Mouse (Mus musculus) brain, embryonic 18.5 days (tissue): ENCODE results near the gene Mall.

Source experiments
- DNase-seq: peaks from one replicate; pipeline ENCODE4 v3.0.0-alpha.2; 2012; ENCODE audit warnings: low read depth, low spot score

The Mall gene

GRCm38 (mm10) chr2:127729671-127730070 lies at the start of gene Mall:
TSS of gene Mall (minus strand) at chr2:127729932.
- DNase-seq: no peak

GRCm38 (mm10) chr2:127778451-127778850 lies 48.7 kb upstream of the Mall start:
- DNase-seq: no peak

DNA sequence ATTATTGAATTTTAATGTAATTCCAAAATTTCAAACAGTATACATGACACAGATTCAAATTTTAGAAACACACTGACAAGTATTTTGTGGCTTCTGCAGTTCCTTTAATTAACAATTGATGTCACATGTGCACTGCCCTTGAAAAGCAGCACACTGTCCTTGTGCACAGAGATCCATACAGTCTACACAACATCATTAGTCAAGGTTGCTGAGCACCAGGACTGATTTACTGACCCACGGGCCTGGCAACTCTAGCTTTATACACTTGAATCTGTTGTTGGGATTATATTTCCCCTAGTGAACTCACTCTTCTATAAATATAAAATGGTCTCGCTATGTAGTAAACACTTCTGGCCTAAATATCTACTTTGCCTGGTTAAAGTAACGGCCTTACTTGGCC lies 45.3 kb upstream of the Mall start:
- DNase-seq: no peak

DNA sequence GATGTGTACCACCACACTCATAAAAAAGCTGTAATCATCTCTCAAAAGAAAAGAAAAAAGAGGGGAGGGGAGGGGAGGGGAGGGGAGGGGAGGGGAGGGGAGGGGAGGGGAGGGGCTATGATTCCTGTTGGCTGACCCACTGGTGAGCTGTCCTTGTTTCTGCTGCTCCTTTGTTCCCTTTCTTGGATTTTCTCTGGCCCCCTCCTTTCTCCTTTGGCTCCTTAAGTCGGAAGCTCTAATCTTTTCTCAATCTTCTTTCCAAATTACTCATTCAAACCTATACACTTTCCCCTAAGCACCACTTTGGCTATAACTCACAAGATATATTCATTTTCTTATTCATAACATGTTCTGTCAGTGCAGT lies 44.8 kb upstream of the Mall start:
- no peak for DNase-seq

DNA sequence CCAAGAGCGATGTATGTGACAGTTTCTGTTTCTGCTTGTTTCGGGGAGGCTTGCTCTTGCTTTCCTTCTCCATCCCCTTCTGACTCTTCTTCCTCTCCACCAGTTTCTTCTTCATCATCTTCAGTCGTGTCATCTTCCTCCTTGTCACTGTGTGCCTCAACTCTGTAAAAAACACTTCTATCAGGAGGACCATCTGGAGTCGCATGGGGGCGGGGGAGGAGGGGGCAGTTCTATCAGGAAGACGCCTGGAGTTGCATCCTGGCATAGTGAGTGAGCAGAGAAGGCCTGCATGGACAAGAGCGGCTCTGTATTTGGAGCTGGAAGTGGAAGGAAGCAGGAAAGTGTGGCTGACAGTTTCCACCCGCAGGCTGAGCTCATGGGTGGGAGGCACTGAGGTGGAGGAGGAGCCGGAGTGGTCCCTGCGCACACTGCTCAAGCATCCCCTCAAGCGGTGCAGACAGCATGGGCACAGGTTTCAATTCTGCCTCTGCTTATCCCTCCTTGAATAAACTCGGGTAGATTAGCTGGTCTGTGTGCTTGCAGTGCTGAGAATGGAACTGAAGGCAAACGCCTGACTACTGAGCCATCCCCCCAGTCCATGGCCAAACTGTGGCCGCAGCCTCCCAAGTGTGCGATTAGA lies 44.3 kb upstream of the Mall start:
- no peak for DNase-seq

- no peak for DNase-seq
Observed at GRCm38 (mm10) chr2:127761587-127761986, 31.9 kb upstream of the Mall start.

DNA sequence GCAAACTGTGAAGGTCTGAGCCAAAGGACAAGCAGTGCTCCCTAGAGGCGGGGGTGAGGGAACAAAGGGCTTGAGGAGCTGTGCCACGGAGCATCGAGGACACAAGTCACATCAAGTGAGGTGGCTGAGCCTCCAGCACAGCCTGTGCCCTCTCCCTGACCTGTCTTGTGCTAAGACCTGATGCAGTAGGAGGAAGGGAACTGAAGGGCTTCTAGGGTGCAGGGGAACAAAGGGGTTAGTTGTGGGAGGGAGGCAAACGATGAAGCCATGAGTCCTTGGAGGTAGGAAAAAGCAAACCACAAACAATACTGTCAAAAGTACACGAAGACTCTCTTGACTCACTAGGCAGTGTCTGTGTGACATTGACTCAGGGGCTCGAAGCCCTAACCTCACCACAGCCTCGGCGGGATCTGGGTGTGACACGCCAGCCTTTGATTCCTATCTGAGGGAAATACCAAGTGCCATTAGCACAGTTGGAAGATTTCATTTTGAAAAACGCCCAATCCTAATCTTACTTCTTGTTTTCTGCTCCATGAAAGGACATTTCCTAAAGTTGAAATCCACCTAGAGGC lies 30.8 kb upstream of the Mall start:
- DNase-seq: no peak

DNA sequence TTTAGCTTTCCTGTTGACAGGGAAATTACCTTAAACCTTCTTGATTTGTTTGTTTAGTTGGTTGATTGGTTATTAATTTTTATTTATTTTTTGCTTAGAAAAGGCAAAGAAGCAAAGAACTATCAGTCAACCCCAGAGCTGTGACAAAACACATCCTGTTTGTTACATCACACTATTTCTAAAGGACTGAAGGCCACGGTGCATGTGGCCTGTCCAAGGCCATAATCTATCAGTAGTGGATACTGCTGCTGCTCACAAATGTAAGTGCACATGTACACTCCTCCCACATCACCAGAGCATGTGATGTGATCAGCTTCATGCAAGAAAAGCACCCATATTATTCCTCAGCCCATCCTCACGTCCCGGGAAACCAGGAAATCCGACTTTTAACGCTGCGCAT lies 30.3 kb upstream of the Mall start:
- DNase-seq: no peak

- DNase-seq: no peak
Observed at GRCm38 (mm10) chr2:127759157-127759880, 29.6 kb upstream of the Mall start.

DNA sequence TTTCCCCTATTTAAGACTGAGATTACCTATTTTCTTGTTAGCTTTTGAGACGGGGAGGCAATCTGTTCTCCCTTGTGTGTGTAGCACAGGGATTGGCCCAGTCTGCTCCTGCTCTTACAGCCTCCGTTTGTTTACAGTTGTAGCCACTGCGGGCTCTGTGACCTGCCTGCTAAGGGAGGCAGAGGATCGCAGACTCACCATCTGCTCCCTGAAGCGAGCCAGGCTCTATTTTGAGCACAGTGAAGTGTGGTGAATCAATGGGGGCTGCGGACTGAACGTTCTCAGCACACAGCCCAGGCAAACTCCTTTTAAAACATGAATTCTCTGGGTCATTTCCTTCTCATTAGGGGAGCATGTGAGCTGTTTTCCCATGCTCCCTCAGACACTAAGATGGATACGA lies 27.4 kb upstream of the Mall start:
- DNase-seq: peak; percentile 18

GRCm38 (mm10) chr2:127754113-127754512 lies 24.4 kb upstream of the Mall start:
- no peak for DNase-seq

- DNase-seq: no peak
Observed at GRCm38 (mm10) chr2:127751849-127752610, 22.3 kb upstream of the Mall start.

DNA sequence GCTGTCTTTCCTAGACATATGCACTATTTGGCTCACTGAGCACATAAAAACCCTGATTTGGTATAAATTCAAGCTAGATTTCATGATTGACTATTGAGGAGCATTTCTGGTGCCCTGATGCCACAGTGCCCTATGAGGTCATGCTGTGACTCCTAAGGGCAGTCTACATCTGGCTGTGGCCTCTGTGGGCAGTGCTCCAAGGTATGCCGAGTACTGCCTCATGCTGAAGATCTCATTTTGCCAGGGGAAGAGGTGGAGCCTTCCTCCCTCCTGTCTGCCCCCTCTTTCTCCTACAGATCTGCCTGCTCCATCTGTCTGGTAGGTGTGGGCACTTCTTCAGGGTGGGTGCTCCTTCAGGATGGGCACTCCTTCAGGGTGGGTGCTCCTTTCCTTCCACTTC lies 19.6 kb upstream of the Mall start:
- no peak for DNase-seq

- DNase-seq: no peak
Observed at GRCm38 (mm10) chr2:127748316-127748715, 18.6 kb upstream of the Mall start.

GRCm38 (mm10) chr2:127742637-127743036 lies 12.9 kb upstream of the Mall start:
- DNase-seq: no peak

DNA sequence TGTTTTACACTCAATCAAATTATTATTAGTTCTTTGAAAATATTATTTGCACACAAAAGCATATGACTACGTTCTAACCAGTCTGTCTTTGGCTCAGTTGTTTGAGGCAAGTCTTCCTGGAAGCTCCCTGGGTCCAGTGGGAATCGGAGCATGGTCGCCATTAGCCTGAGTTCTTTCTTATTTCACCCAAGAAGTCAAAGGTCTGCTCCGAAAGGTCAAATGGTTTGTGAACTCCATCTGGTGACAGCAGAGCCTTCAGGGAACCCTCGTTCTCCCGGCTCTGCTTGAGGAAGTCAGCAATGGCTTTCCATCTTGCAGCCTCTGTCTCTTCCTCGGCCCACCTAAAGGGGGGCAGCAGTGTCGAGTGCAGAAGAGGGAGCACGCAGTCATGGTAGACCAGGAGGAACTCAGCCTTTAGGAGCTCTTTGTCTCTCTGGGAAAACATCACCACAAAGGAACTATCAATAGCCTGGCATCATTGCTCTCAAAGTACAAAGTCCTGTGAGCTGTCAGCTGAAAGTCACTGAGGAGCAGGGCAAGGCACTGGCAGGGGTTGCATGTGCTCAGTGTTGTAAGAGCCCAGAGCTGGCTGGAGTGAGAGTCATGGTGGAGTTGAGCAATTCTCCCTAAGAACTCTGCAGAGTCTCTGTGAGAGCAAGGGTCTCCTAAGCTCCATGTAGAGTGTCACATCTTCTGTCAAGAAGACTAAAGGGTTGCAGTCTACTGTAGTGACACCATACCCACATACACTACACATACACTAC lies 11.2 kb upstream of the Mall start:
- DNase-seq: no peak

DNA sequence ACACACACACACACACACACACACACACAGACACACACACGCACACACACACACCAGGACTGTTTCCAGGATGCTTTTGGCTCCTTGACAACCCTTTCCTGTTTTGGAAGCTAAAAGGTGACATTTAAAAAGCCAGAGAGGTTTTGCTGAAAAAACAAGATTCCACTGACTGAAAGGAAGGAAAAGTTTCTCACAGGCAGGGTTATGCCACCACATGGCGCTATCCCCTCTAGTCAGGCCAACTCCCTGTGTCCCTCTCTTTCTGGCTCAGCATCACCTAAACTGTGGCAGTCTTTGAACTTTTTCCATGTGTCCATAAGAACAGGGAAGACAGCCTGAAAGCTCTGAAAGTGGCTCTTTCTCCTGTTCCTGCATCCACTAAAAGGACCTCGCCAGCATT lies 8.2 kb upstream of the Mall start:
- DNase-seq: no peak

DNA sequence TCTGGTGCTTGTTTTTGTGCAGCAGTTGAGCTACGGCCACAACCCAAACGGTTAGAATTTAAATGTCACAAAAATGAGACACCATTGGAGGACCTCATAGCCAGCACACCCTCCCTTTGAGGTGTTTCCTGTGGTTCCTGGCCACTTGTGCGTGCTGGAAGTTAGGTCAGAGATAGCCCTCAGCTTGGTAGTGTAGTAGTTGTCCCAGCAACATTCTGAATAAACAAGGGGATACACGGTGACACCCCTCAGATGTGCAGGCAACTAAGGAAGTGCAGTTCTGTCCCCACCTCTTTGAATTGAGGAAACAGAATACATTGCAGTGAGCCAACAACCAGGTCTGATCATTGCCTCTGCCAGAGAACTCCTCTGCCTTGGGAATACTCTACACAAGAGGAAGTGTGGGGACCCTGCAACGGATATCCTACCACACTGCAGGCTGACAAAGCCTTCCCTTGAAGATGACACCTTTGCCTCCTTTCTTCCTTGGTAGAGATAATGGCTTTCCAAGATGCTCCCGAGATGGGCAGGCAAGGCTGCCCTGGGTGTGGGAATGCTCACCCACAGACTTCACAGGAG lies 7.0 kb upstream of the Mall start:
- DNase-seq: no peak

DNA sequence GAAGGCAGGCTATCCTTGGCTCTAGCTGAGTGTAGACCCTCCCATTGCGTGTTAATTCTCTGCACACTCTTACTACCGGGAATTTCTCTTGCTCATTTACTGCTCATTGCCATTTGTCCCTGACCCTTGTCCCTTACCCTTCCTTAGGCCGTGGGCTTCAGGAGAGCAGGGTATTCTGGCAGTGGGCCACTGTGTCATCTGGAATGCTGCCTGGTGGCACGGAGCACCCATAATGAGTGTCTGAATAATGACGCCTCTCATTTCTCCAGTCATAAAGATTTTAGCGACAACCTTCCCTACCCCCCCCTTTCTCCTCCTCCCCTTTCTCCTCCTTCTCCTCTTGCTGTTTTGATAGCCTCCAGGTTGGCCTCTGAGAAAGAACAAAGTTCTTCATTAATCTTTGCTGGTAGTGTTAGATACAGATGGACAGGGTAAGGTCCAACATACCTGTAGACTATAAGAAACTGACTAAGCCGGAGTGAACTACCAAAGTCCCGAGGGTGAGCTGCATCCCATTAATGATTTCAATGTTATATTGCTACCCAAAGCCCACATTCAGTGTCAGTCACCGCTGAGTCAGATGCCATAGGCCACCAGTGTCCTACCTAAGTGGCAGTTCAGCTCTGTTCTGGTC lies 5.9 kb upstream of the Mall start:
- DNase-seq: no peak

DNA sequence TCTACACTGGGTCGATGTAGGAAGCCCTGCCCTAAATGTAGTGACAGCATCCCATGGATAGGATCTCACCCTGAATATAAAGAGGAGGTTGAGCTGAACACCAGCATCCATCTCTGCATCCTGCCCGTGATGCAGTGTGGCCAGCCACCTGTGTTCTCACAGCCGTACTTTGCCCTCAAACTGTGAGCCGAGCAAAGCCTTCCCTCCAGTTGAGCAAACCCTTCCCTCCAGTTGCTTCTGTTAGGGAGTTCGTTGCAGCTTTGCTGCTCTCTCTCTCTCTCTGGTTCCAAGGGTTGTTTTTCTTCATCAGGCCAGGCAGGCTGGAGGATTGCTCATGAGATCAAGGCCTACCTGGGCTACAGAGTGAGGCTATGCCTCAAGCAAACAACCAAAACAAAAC lies 5.2 kb upstream of the Mall start:
- DNase-seq: no peak
